Mouse (Mus musculus) left cerebral cortex, postnatal 25 days (tissue): ENCODE results near the gene Qpctl. TPM values are rescaled to one million over a fixed set of nuclear protein-coding genes. Genes with fewer than 3 reads are reported as not detected.
A peak's percentile ranks its signal among the peaks of the same experiment; 100 is the strongest.

Source experiments
- DNase-seq, 2 experiments: peaks; one replicate each; pipeline ENCODE4 v3.0.0; 2022; ENCODE audit warnings: low spot score in 2 of 2, mixed read lengths in 1 of 2
- intact Hi-C: fragments of 180-260 bp; cut with DNase I; formaldehyde crosslinking; loops from one replicate; pipeline ENCODE4 v1.15.1; 2025
- total RNA-seq, 2 experiments: library from RNA; stranded (reverse); gene quantifications; 2 replicates each; pipeline ENCODE4 v1.2.3; 2021

Gene Qpctl
- 10 to 100 TPM; 15.5 to 16.0 TPM for total RNA-seq

DNA sequence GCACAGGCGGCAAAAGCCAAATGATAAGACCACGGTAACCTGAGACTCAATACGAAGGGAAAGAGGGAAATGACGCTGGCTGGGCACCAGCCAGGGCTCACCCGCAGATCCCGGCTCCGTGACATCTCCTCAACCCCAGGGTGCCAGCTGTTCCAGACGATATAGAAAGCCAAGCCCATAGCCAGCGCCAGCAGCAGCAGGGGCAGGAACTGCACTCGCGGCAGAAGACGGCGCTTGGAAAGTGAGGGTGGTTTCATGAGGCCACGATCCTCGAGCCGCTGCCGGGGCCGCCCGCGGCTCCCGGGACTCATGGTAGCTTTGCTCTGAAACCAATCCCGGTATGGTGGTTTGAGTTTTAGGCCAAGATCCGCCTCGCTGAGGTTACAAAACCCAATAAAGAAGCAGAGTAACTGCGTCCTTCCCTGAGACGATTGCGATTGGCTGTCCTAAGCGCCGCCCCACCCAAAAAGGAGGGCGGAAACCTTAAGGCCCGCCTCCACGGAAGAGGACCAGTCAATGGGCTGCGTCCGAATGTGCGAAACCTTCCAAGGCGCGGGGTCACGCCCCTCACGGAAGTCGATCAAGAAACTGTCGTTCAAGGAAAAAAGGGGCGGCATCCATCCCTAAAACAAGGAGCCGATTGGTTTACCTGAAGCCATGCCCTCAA is at the start of gene Qpctl:
TSS of gene Qpctl (minus strand) at position 417 of the 667 bp plus-strand sequence.
- peak; percentile 98 to 100 for DNase-seq
- intact Hi-C loops, result no loop called here

DNA sequence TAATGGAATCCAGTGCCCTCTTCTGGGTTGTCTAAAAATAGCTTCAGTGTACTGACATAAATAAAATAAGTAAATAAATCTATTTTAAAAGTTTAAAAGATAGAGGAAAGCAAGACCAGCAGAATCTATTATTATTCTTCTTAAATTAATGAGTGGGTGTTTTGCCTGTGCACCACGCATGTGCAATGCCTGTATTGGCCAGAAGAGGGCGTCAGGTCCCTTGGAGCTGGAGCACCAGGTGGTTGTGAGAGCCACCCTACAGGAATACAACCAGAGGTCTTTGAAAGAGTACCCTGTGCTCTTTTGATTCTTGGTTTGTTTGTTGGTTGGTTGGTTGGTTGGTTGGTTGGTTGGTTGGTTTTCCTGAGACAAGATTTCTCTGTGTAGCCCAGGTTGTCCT is 48.9 kb upstream of the Qpctl start:
- no peak for DNase-seq
- intact Hi-C loops, result no loop called here

DNA sequence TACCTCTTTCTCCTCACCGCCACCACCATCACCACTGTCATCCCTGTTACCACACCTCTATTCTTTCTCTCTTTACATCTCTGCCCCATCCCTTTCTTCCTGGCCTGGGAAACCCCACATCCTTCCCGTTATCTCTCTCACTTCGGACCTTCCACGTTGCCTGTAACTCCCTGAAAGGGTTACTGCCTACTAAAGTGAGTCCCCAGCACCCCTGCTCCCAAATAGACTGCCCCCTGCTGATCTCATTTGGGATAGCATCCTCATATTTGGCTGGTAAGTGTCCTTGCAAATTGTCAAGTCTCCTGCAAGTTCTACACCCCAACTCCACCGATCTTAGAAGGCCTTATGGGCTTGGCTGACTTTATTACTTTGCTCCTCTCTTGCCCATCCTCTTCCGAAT is 47.6 kb upstream of the Qpctl start:
- DNase-seq, result peak in 1 of 2 experiments; percentile 57
- intact Hi-C loops, result no loop called here

DNA sequence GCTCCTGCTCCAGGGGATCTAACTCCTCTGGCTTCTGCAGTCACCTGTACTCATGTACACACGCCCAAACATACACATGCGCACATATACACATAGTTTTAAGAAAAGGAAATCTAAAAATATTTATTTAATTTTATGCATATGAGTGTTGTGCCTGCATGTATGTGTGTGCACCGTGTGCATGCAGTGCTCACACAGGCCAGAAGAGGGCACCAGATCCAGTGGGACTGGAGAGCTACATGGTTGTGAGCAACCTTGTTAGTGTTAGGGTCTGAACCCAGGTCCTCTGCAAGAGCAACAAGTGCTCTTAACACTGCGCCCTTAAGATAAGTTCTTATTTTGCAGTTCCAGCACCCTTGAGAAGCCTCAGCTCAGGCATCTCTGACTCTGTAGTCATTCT is 45.6 kb upstream of the Qpctl start:
- intact Hi-C loops, result no loop called here
- no peak for DNase-seq

DNA sequence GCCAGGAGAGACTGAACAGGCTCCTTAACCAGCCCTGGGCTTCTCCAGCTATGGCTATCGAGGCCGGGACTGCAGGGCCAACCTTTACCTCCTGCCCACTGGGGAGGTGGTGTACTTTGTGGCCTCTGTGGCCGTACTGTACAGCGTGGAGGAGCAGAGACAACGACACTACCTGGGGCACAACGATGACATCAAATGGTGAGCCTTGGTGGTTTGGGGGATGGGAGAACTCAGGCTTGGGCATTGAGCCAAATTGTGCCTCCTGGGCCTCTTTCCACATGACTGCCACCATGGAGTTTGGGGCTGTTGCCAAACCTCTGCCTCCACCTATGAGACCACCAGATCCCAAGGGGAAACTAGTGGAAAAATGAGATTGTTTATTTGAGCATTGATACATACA is 35.7 kb upstream of the Qpctl start:
- DNase-seq, result no peak
- intact Hi-C loops, result no loop called here

DNA sequence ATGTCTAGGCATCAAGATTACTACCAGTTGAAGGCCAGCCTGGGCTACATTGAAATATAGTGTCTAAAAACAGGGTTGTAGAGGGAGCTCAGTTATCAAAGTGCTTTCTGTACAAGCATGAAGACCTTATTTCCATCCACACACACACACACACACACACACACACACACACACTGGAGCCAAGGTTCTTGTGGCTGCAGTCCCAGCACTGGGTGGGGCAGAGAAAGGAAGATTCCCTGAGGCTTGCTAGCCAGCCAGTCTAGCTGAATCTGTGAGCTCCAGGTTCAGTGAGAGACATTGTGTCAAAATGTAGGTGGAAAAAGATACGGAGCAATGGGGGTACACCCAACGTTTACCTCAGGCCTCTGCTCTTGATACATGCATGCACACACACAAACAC is 35.2 kb upstream of the Qpctl start:
- no peak for DNase-seq
- intact Hi-C loops, result no loop called here

DNA sequence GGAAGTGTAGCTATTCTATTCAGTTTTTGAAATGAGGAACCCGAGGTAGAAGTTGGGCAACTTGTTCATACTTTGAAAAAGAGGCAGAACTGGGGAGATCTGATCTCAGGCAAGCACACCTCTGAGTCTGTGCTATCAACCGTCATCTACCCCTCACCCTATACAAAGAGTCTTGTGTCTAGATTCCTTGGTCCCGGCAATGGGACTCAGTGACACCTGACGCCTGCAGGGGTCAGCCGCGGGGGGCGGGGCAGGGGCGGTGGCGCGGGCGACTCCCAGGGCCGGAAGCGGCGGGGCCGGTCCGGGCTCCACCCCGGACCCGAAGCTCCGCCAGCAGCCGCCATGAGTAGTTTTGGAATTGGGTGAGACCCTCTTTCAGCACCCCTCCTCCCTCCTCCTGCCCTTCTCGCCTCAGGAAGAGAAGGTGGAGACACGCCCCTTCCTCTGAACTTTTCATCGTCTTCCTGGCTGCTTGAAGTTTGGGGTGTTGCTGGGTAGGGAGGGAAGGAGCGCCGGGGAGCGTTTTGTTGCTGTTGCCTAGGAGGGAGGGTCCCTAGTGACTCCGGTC is 31.9 kb upstream of the Qpctl start:
- no peak for DNase-seq
- intact Hi-C loops, result no loop called here

DNA sequence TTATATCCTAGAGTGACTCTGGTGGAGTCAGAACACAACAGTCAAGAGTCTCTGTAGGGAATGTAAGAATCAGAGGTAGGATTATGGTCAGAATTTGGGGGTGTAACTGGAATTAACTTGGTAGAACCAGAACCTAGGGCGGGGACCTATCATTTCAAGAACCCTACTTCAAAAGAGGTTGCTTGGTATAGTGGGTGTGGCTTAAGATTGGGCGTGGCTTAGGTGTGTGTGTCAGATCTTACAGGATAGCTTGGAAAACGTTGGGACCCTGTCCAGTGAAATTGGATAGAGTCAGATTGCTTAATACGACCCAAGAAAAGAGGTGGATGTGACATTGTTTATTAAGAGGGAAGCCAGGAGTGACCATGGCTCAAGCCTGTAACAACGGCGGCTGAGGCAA is 30.8 kb upstream of the Qpctl start:
- intact Hi-C loops, result loop anchor here (2.0 to 5.0 kb wide), 3 partner anchors 29 to 122 kb away; partner anchors contain the start of gene Opa3
- DNase-seq, result no peak

DNA sequence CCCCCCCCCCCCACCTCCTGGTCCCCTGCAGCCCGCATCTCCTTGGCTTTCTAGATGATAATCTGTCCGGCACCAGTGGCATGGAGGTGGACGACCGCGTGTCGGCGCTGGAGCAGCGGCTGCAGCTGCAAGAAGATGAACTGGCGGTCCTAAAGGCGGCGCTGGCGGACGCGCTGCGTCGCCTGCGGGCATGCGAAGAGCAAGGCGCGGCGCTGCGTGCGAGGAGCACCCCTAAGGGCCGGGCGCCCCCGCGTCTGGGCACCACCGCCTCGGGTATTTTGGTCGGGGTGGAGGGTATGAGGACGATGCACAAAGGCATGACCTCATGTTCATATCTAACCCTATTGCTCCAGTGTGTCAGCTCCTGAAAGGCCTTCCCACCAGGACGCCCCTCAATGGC is 30.1 kb upstream of the Qpctl start:
- intact Hi-C loops, result loop anchor here (2.0 to 5.0 kb wide), 3 partner anchors 30 to 123 kb away; partner anchors contain the start of gene Opa3
- DNase-seq, result peak; percentile 67 to 72

DNA sequence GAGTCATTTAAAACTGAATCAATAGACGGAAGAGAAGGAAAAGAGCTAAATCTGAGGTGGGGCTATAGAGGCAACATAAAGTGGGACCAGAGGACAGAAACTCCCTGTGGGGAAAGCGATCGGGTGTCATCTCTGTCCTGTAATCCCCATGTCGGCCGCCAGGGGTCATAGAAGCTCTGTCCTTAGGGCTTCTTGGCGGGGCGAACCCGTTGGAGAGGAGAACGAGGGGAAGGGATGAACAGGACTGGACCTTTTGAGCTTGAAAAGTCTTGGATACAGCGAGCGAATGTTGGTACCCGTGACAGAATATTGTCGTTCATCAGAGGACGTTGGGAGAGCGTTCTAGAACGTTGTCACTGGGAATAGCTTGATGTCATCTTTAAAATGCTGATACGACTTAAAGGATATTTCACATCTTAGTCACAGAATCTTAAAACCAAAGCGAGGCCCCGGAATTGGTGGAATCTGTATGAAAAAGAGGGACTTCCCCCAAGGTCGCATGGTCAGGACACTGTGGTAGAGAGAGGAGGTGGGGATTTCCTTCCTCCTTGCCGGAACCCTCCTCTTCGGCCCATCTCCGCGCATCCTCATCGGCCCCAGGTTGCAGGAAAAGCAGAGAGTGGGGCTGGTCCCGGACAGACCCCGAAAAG is 29.5 kb upstream of the Qpctl start:
- peak; percentile 82 to 90 for DNase-seq
- intact Hi-C loops, result loop anchor here (2.0 to 5.0 kb wide), 3 partner anchors 30 to 124 kb away; partner anchors contain the start of gene Opa3

DNA sequence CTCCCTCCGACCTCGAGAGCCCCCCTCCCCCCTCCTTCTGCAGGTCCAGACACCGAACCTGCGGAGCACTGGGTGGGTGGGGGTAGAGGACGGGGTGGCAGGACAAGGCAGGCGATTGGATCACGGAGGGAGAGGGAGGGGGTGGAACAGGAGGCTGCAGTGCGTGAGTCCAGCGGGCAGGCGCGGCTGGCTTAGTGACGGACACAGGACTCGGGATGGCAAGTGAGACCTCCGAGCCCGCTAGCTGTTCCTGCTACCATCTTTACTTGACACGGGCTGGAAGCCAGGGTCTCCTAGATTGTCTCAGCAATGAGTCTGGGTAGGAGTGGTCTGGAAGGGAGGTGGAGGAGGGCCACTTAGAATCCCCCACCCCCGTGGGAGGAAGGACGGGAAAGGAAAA is 28.9 kb upstream of the Qpctl start:
- DNase-seq, result peak in 1 of 2 experiments; percentile 69
- intact Hi-C loops, result loop anchor here (2.0 to 5.0 kb wide), 3 partner anchors 31 to 124 kb away; partner anchors contain the start of gene Opa3

DNA sequence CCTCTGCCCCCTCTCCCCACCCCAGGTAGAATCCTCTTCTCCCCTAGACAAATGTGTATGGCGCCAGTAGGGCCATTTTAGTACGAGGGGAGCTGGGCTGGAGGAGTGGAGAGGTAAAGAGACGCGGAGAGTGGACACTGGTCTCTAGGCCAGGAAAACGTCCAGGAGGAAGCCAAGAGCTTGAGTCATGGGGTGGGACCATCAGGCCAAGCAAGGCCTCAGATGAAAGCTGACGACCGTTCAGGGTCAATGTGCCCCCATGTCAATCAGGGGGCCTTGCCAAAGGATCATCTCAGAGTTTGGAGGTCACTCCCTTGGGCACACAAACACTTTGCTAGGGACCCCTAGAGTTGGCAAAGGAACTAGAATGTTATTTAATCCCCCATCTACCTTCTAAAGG is 28.1 kb upstream of the Qpctl start:
- intact Hi-C loops, result loop anchor here (5.0 kb wide), 2 partner anchors 50 to 125 kb away; partner anchors contain the start of gene Opa3

DNA sequence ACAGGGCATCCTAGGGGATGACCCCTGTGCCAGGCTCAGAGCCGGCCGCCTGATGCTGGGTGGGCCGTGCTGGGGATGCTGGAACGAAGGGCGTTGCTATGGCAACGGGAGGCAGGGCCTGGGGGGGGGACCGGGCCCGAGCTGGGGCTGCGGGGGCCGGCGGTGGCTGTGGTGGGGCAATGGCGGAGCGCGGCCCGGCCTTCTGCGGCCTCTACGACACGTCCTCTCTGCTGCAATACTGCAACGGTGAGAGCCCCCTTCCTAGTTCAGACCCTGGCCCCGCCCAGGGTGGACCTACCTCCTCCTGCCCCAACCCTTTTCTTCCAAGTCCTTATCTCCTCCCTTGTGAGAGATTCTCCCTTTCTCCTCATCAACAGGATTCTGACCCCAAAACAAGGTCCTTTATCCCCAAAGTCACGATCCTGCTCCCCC is 27.4 kb upstream of the Qpctl start:
- intact Hi-C loops, result loop anchor here (5.0 kb wide), 2 partner anchors 51 to 126 kb away; partner anchors contain the start of gene Opa3
- no peak for DNase-seq

More for the DNA sequence above, 28.1 kb upstream of the Qpctl start:
- DNase-seq, result no peak

DNA sequence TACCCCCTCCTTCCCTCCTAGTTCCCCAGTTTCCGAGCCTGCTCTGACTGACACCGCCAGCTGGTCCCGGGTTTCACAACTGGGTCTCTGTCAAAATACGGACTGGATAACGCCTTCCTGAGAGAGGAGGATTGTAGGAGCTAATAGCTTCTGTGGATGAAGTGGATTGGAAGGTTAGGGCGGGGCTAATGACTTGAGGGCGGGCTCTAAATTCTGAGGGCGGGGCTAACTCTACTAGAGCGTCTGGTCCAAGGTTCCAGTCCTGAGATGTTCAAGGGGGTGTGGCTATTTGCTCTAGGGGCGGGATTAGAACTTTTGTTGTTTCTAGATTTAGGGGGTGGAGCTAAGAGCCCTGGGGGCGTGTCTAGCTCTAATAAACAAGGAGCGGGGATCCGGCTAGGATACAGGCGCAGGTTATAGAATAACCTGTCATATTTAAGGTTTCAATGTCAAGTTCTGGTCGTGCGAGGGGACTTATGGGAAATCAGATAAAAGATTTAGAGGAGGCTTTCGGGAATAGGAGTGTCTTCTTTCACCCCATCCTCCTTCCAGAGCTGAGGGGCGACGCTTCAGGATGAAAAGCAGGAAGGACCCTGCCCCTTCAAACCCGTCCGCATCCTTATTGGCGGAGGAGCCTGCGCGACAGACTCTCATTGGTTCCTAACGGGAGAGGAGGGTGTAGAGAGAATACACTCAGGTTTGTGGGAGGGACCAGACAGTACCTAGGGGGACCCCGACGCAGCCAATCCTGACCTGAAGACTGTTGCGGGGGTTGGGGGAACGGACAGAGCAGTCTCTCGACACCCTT is 26.8 kb upstream of the Qpctl start, which contains the start of gene Eml2:
TSS of gene Eml2 (plus strand) at position 714 of the 808 bp plus-strand sequence.
- DNase-seq, result peak; percentile 87 to 94
- intact Hi-C loops, result loop anchor here (5.0 kb wide), 2 partner anchors 51 to 126 kb away; partner anchors contain the start of gene Opa3

DNA sequence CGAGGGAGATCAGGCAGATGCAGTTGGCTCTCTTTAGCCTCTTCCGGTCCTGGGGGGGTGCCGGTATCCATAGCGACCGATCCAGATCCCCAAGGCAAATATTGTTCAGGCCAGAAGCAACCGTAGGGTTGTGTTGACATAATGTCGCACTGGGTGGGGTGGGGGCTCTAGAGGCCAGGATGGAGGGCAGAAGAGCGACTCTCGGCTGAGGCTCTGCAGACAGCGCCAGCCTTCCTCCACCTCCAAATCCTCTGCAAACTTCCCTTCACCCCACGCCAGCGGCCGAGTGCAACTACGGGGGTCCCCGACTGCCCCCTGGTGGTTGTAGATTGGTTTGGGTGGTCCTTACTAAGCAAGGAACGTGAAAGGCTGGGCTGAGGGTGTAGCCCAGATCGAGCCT is 23.8 kb upstream of the Qpctl start:
- intact Hi-C loops, result loop anchor here (1.0 kb wide), 1 partner anchor 16 kb away; no protein-coding TSS in a partner anchor
- DNase-seq, result peak; percentile 85 to 90

DNA sequence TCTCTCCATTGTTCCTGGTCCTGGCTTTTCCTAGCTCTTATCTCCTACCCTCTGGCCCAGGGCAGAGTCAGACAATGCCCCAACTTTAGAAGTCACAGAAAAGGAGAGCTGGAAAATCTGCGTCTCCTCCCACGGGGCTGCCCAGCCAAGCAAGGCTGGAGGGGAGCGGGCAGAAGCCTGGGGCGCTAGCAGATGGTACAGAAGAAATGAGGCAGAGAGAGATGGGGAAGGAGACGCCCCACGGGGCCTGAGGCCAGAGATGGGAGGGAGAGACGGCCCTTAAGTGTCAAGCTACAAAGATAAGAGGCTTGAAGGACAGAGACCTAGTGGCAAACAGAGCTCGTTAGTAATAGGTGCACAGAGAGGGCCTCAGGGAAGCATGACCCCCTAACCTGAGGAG is 22.7 kb upstream of the Qpctl start:
- no peak for DNase-seq
- intact Hi-C loops, result no loop called here

DNA sequence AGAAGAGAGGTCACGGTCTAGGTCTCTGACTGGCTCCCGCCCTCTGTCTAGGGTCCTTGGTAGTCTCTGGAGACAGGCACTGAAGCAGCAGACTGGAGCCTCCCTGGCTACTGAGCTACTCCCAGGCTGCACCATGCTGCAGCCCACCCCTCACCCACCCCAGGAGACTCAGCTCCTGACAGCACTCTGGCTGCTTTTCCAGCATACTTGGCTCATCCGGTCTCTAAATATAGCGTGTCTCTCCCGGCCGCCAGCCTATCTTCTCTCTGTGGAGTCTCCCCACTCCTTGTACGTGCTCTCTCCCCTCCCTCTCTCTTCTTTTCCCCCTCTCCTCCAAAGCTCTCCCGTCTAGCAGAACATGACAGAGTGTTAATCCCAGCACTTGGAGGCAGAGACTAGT is 21.1 kb upstream of the Qpctl start:
- intact Hi-C loops, result no loop called here
- DNase-seq, result peak; percentile 67 to 91

DNA sequence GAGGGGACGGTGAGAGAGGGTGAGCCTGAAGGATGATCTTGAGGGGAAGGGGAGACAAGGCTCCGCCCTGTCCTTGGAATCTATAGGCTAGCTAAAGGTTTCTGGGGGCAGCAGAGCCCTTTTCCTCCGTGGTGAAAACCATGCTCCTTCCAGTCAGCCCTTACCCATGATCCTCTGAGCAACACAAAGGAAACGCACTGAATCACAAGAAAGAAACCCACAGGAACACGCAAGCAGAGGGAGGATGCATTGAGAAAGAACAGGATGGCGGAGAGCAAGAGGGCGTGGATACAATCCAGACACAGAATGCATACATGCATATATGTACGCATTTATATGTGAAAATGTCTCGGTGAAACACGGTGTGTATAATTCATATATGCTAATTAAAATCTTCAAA is 20.4 kb upstream of the Qpctl start:
- DNase-seq, result no peak
- intact Hi-C loops, result no loop called here

DNA sequence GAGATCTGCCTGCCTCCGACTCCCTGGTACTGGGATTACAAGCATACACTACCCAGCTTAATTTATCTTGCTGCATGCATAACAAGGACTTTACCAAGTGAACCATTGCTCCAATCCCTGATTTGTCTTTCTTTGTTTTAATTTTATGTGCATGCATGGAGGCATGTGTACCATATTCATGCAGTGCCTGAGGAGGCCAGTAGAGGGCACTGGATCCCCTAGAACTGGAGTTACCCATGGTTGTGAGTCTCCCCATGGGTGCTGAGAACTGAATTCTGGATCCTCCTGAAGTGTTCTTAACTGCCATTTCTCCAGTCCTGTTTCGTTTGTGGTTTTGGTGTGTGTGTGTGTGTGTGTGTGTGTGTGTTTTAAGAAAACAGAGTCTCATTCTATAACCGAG is 17.9 kb upstream of the Qpctl start:
- intact Hi-C loops, result no loop called here

More for the DNA sequence above, 17.9 kb upstream of the Qpctl start:
- no peak for DNase-seq
